Comparison of ENCODE assay signal across 17 mouse cellular contexts in genomic region chr6:88843781-88844725, GRCm38 (mm10). TPM values are rescaled to one million over a fixed set of nuclear protein-coding genes. Genes with fewer than 3 reads are reported as not detected.
DNase-seq lines count a peak whose midpoint lies in the region; ATAC-seq and TF ChIP-seq lines count a peak whose summit lies in the region.
"Had no signal": no experiment of that assay in that cellular context is flagged by ENCODE, and none has a peak within 500 bp of the region (broad histone marks: within the 10 kb centered on the region; RNA-seq: fewer than 3 reads in every experiment).

No protein-coding gene starts in this region.

- H3K9me3 ChIP-seq in intestine, embryonic 15.5 days = no peaks in the 10 kb centered on the region
- no peaks in the 10 kb centered on the region for H3K9me3 ChIP-seq in intestine, postnatal 0 days (ENCODE audit: control insufficient read depth)
- H3K9me3 ChIP-seq in midbrain, embryonic 13.5 days = no peaks in the 10 kb centered on the region
- no peaks in the 10 kb centered on the region for H3K9me3 ChIP-seq in midbrain, embryonic 14.5 days (ENCODE audit: control insufficient read depth, low read length)
- H3K9me3 ChIP-seq: hindbrain, embryonic 15.5 days; stomach, embryonic 15.5 days had no signal

- no peaks in the 10 kb centered on the region for H3K36me3 ChIP-seq in intestine, embryonic 15.5 days
- peaks cover 8% of the 10 kb centered on the region; the same call in 1 of the 2 replicates for H3K36me3 ChIP-seq in intestine, postnatal 0 days (ENCODE audit: control insufficient read depth, insufficient read depth)
- H3K36me3 ChIP-seq in midbrain, embryonic 13.5 days = peaks cover 67% of the 10 kb centered on the region
- H3K36me3 ChIP-seq in midbrain, embryonic 14.5 days (ENCODE audit: control insufficient read depth, insufficient read depth, low read length) = peaks cover 64% of the 10 kb centered on the region

- intact Hi-C loops in gastrocnemius, adult 2 months (cut with DNase I) = no loop called here

- no peaks in the 10 kb centered on the region for H3K27me3 ChIP-seq in intestine, embryonic 15.5 days (replicated peaks)
- no peaks in the 10 kb centered on the region for H3K27me3 ChIP-seq in intestine, postnatal 0 days (replicated peaks; ENCODE audit: control insufficient read depth, insufficient read depth, low read length)
- no peaks in the 10 kb centered on the region for H3K27me3 ChIP-seq in midbrain, embryonic 13.5 days
- no peaks in the 10 kb centered on the region for H3K27me3 ChIP-seq in midbrain, embryonic 14.5 days (ENCODE audit: control insufficient read depth, insufficient read depth, low read length)
- H3K27me3 ChIP-seq: hindbrain, embryonic 15.5 days; Patski; stomach, embryonic 15.5 days had no signal

- H3K9ac ChIP-seq in intestine, embryonic 15.5 days = no peak overlapping the region
- H3K9ac ChIP-seq in intestine, postnatal 0 days (ENCODE audit: low read depth, low read length) = no peak overlapping the region
- no peak overlapping the region for H3K9ac ChIP-seq in midbrain, embryonic 13.5 days (replicated peaks)
- no peak overlapping the region for H3K9ac ChIP-seq in midbrain, embryonic 14.5 days (replicated peaks; ENCODE audit: low read length)
- H3K9ac ChIP-seq: forebrain, postnatal 0 days; hindbrain, embryonic 15.5 days; stomach, embryonic 15.5 days had no signal

- WGBS in intestine, embryonic 15.5 days = 83% methylated on average over 9 of the region's 9 CpGs
- 87% methylated on average over 9 of the region's 9 CpGs for whole genome bisulfite sequencing in intestine, postnatal 0 days
- WGBS in midbrain, embryonic 13.5 days = 72% methylated on average over 9 of the region's 9 CpGs
- WGBS in midbrain, embryonic 14.5 days = 74% methylated on average over 9 of the region's 9 CpGs

- no peak for ATAC-seq in intestine, embryonic 15.5 days
- no peak for ATAC-seq in intestine, postnatal 0 days
- no peak for ATAC-seq in midbrain, embryonic 13.5 days
- ATAC-seq in midbrain, embryonic 14.5 days (ENCODE audit: low FRiP score, low TSS enrichment) = no peak
- ATAC-seq: forebrain, postnatal 0 days; Patski had no signal

- peaks cover 19% of the 10 kb centered on the region for H3K4me1 ChIP-seq in intestine, embryonic 15.5 days (replicated peaks)
- peaks cover 6% of the 10 kb centered on the region; the same call in 1 of the 2 replicates for H3K4me1 ChIP-seq in intestine, postnatal 0 days (replicated peaks; ENCODE audit: control insufficient read depth, insufficient read depth, low read length)
- peaks cover 33% of the 10 kb centered on the region for H3K4me1 ChIP-seq in midbrain, embryonic 13.5 days (replicated peaks)
- H3K4me1 ChIP-seq in midbrain, embryonic 14.5 days (ENCODE audit: control insufficient read depth, insufficient read depth, low read length) = peaks cover 10% of the 10 kb centered on the region

- H3K4me3 ChIP-seq in gastrocnemius, adult 2 months = no peak overlapping the region
- no peak overlapping the region for H3K4me3 ChIP-seq in intestine, embryonic 15.5 days (replicated peaks)
- H3K4me3 ChIP-seq in intestine, postnatal 0 days (ENCODE audit: low read depth, low read length) = no peak overlapping the region
- no peak overlapping the region for H3K4me3 ChIP-seq in midbrain, embryonic 13.5 days (replicated peaks)
- H3K4me3 ChIP-seq in midbrain, embryonic 14.5 days (replicated peaks; ENCODE audit: low read depth, low read length) = no peak overlapping the region

- TF ChIP-seq CTCF in gastrocnemius, adult 2 months (IDR thresholded peaks at IDR 0.05) = no peak
- TF ChIP-seq CTCF in intestine, postnatal 0 days (IDR thresholded peaks at IDR 0.05; ENCODE audit: low read depth) = no peak

- H3K4me2 ChIP-seq in intestine, embryonic 15.5 days (replicated peaks) = 0 out of 2 replicates have a peak overlapping the region, but pooled peaks have one; percentile 95
- H3K4me2 ChIP-seq in intestine, postnatal 0 days (replicated peaks; ENCODE audit: low read depth) = no peak overlapping the region
- H3K4me2 ChIP-seq in midbrain, embryonic 13.5 days (replicated peaks) = no peak overlapping the region
- no peak overlapping the region for H3K4me2 ChIP-seq in midbrain, embryonic 14.5 days (ENCODE audit: low read length)

- H3K27ac ChIP-seq in gastrocnemius, adult 2 months = no peak overlapping the region
- H3K27ac ChIP-seq in intestine, embryonic 15.5 days = no peak overlapping the region
- H3K27ac ChIP-seq in intestine, postnatal 0 days (ENCODE audit: low read depth, low read length) = no peak overlapping the region
- peak overlapping the region; percentile 88; the same call in 1 of the 2 replicates for H3K27ac ChIP-seq in midbrain, embryonic 13.5 days
- no peak overlapping the region for H3K27ac ChIP-seq in midbrain, embryonic 14.5 days (replicated peaks; ENCODE audit: low read depth, low read length)
- H3K27ac ChIP-seq: stomach, embryonic 15.5 days had no signal

- DNase-seq in cerebellum, adult 11 months = peak; percentile 34
- no peak for DNase-seq in cerebellum, postnatal 4 days (ENCODE audit: low spot score in 2 of 2)
- DNase-seq in gastrocnemius, adult 2 months = peak; percentile 16
- no peak for DNase-seq in gastrocnemius, postnatal 4 days (ENCODE audit: low spot score in 2 of 2)
- DNase-seq in midbrain, embryonic 14.5 days = no peak
- DNase-seq: adrenal gland, adult 8-10 months; forebrain, postnatal 0 days; kidney, adult 11 months; lung, postnatal 4 days; retina, postnatal 1 day had no signal

RNA-seq across cellular contexts. Expression of gene Abtb1, which starts 2.3 kb away (rescaled TPM):
- total RNA-seq in gastrocnemius, adult 2 months (2021) = 10 to 100 TPM; 16.9 to 22.7 TPM
- total RNA-seq in gastrocnemius, postnatal 4 days (2021) = 10 to 100 TPM; 18.8 to 20.1 TPM
- polyA plus RNA-seq in intestine, embryonic 15.5 days (2015; fragmentation: Nextera tagmentation; extraction: Ambion mirVana) = 24.2 and 25.0 TPM in 2 replicates
- polyA plus RNA-seq in intestine, postnatal 0 days (2015; fragmentation: Nextera tagmentation; extraction: Ambion mirVana) = 22.7 and 23.9 TPM in 2 replicates
- polyA plus RNA-seq in midbrain, embryonic 13.5 days (2015; fragmentation: Nextera tagmentation; extraction: Ambion mirVana) = 35.9 and 36.2 TPM in 2 replicates
- polyA plus RNA-seq in midbrain, embryonic 14.5 days (2014; fragmentation: Nextera tagmentation; extraction: Ambion mirVana) = 30.1 and 41.7 TPM in 2 replicates

RNA-seq across cellular contexts. Expression of gene Podxl2, which starts 30.8 kb away (rescaled TPM):
- total RNA-seq in gastrocnemius, adult 2 months (2021) = 10 to 100 TPM; 48.5 to 55.1 TPM
- total RNA-seq in gastrocnemius, postnatal 4 days (2021) = 10 to 100 TPM; 73.0 to 75.8 TPM
- 49.6 and 52.5 TPM in 2 replicates for polyA plus RNA-seq in intestine, embryonic 15.5 days (2015; fragmentation: Nextera tagmentation; extraction: Ambion mirVana)
- polyA plus RNA-seq in intestine, postnatal 0 days (2015; fragmentation: Nextera tagmentation; extraction: Ambion mirVana) = 36.3 and 39.2 TPM in 2 replicates
- polyA plus RNA-seq in midbrain, embryonic 13.5 days (2015; fragmentation: Nextera tagmentation; extraction: Ambion mirVana) = 478 and 520 TPM in 2 replicates
- polyA plus RNA-seq in midbrain, embryonic 14.5 days (2014; fragmentation: Nextera tagmentation; extraction: Ambion mirVana) = 525 and 630 TPM in 2 replicates
- total RNA-seq: granulocyte monocyte progenitor cell, adult 5-6 weeks had no signal

RNA-seq across cellular contexts. Expression of gene Mcm2, which starts 54.5 kb away (rescaled TPM):
- total RNA-seq in gastrocnemius, adult 2 months (2021) = 1 to 10 TPM; 6.6 to 7.5 TPM
- 10 to 100 TPM; 37.2 to 44.3 TPM for total RNA-seq in gastrocnemius, postnatal 4 days (2021)
- polyA plus RNA-seq in intestine, embryonic 15.5 days (2015; fragmentation: Nextera tagmentation; extraction: Ambion mirVana) = 106 and 107 TPM in 2 replicates
- 32.9 and 33.1 TPM in 2 replicates for polyA plus RNA-seq in intestine, postnatal 0 days (2015; fragmentation: Nextera tagmentation; extraction: Ambion mirVana)
- 66.2 and 71.9 TPM in 2 replicates for polyA plus RNA-seq in midbrain, embryonic 13.5 days (2015; fragmentation: Nextera tagmentation; extraction: Ambion mirVana)
- polyA plus RNA-seq in midbrain, embryonic 14.5 days (2014; fragmentation: Nextera tagmentation; extraction: Ambion mirVana) = 22.2 and 39.0 TPM in 2 replicates

RNA-seq across cellular contexts. Expression of gene Tpra1, which starts 58.0 kb away (rescaled TPM):
- 10 to 100 TPM; 25.5 to 26.1 TPM for total RNA-seq in gastrocnemius, adult 2 months (2021)
- 10 to 100 TPM; 23.4 to 27.2 TPM for total RNA-seq in gastrocnemius, postnatal 4 days (2021)
- polyA plus RNA-seq in intestine, embryonic 15.5 days (2015; fragmentation: Nextera tagmentation; extraction: Ambion mirVana) = 62.2 and 72.1 TPM in 2 replicates
- polyA plus RNA-seq in intestine, postnatal 0 days (2015; fragmentation: Nextera tagmentation; extraction: Ambion mirVana) = 81.2 and 81.6 TPM in 2 replicates
- 66.9 and 70.2 TPM in 2 replicates for polyA plus RNA-seq in midbrain, embryonic 13.5 days (2015; fragmentation: Nextera tagmentation; extraction: Ambion mirVana)
- 50.0 and 77.0 TPM in 2 replicates for polyA plus RNA-seq in midbrain, embryonic 14.5 days (2014; fragmentation: Nextera tagmentation; extraction: Ambion mirVana)

Comparison
In these comparisons a context has a peak if more than half of its experiments do, and no peak if none do; other contexts are left out.
1. DNase-seq: peak in cerebellum, adult 11 months (single experiment) and gastrocnemius, adult 2 months (single experiment); none in cerebellum, postnatal 4 days (0 of 2), gastrocnemius, postnatal 4 days (0 of 2) and midbrain, embryonic 14.5 days (single experiment).